Mouse (Mus musculus) cerebellum, adult 9-11 months (tissue): ENCODE results near the gene Abcc5.
A peak's percentile ranks its signal among the peaks of the same experiment; 100 is the strongest.

Experiments used
- DNase-seq: peaks from one replicate; pipeline ENCODE4 v3.0.0; 2022

Gene Abcc5

DNA sequence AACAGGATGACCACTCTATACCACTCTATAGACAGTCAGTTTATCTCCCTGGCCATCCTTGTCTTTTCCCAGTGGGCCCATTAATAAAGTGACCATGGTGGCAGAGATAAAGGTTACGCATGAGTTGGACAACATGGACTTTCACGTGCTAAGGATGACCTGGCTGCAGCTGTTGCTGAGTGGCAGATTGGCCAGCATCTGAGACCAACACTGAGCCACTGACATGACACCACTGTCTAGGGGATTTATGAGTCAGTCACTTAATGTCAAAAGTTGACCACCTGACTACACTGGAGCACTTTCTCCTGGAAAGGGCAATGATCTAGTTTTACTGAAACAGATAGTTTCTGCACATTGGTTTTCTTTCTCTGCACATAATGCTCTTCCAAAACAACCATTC is 71.4 kb downstream of the Abcc5 start:
- no peak for DNase-seq

DNA sequence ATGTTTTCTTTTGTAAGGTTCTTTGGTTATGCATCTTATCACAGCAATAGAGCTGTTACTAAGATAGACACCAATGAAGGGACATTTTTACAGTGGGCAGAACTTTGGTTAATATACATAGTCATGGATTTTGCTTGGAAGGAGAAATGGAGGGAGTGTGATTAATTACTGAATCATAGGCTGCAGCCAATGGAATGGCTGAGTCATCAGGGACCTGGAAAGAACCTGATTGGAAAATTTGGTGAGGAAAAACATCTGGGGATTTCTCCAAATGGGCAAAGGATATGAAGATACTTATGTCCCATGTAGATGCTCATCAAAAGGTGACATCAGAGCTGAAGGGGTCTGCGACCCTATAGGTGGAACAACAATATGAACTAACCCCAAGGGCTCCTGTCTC is 72.2 kb downstream of the Abcc5 start:
- no peak for DNase-seq

DNA sequence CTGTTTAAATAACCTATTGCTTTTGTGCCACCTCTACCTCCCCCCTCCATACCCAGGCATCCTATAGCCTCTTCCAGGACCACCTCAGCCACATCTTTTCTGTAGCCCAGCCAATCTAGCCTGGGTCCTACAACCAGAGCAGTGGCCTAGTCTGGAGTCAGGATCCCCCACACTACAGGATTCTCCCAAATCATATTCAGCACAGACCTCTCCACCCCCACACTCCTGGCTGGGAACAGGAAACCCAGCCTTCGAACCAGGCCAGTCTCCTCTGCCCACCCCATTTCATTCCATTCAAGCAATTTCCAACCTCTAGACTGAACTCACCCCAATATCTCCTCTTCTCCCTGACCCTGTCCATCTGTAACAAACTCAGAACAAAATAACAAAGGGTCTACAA is 80.7 kb downstream of the Abcc5 start:
- DNase-seq: no peak

DNA sequence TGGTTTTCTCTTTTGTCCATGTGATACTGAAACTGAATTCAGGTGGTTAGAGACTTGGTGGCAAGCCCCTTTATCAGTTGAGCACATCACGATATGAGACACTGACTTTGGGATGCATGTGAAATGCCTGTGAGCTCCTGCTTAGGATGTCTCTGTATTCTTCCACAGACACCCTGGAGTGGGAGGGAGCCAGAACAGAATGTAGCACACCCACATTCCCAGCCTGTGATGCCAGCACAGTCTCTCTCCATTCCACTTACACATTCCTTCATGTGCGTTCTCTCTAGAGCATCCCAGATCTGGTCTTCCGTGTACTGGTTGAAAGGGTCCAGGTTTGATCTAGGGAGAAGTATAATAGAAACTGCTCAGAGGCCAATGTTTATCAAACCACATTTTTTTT is 87.6 kb downstream of the Abcc5 start:
- DNase-seq: no peak

DNA sequence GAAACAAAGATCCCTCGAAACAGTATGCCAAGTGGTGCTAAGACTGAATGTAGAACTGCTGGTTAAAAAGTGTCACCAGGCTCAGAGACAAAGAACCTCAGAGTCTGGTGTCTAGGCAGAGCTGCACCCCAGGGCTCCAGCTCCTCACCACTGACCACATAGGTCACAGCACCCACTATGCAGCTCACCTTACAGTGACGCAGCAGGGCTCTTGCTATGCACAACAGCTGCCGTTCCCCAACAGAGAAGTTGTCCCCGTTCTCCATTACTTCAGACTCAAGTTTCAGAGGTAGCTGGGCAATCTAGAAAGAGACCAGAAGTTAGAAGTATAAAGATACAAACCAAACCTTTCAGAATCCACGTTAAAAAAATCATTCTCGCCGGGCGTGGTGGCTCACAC is 91.3 kb downstream of the Abcc5 start:
- DNase-seq: no peak

DNA sequence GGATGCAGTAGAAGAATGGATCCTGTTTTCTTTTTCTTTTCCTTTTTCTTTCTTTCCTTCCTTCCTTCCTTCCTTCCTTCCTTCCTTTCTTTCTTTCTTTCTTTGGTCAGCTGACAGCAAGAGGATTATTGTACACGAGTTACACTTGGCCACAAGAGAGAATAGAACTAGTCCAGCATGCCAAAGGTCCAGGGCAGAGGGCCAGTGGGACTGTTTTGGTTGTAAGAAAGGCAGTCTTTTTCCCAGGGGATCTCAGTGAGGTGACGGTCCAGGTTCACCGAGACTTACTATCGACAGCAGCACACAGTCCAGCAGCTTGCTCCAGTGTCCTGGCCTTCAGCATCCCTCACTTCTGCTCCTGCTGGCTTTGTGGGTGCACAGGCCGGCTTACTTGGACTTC is 97.9 kb downstream of the Abcc5 start:
- DNase-seq: no peak

DNA sequence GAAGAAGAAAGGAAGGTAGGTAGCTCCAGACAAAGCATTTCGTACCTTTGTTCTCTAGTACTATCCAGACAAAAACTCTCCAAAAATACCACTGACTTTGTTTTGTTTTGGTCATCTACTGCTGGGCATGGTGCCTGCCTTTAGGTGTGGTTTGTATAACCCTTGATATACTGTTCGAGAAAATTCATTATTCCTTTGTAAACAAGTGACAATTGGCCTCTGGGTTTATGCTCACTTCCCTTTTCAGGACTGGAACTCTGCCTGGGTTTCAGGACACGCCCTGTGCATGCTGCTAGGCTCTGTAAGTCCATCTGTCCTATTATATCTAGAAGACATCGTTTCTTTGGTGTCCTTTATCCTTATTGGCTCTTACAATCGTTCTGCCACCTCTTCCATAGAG is 100.9 kb downstream of the Abcc5 start, which contains the start of gene Cyp2ab1:
Cyp2ab1 (minus strand) TSS at position 119 of the 400 bp plus-strand sequence.
- no peak for DNase-seq

DNA sequence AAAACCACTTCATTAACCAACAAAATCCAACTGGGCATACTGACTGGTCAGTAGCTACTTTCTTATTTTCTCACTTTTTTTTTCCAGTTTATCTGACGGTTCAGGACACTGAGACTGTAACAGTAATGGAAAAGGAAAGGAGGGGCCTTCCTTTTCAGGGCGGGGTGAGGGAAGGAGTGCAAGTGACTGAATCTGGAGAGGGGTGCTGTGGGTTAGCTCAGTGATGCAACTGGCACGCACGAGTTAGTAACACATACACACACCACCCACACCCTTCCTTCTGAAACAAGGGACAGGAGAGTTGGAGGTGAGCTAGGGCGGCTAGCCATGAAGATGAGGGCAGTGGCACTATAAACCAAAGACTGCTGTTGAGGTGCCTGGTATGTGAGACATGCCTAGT is 102.3 kb downstream of the Abcc5 start:
- DNase-seq: no peak

DNA sequence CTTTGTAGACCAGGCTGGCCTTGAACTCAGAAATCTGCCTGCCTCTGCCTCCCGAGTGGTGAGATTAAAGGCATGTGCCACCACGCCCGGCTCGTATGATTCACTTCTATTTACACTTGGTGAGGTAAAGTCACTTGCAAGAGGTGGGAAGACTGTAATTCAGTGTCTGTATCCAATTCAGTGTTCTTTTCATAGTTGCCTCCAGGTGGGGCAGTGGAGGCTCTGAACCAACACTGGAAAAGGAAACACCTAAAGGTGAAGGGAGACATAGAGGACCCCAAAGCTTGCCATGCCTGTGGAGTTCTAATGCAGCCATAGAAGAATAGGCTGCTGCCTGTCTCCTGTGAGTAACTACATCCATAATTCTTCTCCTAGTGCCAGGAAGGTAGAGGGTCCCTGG is 103.9 kb downstream of the Abcc5 start:
- DNase-seq: no peak

DNA sequence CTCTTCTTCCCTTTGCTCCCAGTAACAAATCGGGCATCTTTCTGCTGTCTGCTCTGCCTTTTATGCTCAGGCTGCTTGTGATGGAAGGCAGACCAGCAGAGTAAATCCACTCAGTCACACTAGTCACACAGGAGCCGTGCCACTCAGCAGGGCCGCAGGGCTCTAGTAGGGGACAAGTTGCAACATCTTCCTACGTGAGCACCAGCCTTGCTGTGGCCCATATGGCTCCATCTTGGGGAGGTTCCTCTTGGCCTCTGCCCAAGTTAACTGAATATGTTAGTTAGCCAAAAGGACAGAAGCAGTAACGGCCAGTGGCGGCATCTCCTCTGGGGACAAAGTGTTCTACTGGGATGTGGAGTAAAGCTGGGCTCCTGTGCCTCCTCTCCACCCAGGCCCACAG is 109.4 kb downstream of the Abcc5 start:
- DNase-seq: no peak

DNA sequence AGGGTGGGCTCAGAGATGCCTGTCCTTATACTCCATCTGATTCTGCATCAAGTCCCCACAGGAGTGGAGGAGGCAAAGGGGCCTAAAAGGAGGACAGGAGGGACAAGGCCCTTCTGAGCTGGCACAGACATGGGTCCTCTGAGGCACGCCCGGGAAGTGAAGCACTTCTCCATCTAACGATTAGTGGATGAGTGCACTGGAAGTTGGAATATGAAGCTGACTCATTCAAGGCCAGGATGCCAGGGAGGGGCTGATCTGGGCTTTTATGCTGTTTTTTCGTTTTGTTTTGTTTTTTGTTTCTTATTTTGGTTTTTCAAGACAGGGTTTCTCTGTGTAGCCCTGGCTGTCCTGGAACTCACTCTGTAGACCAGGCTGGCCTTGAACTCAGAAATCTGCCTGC is 110.9 kb downstream of the Abcc5 start:
- DNase-seq: no peak

DNA sequence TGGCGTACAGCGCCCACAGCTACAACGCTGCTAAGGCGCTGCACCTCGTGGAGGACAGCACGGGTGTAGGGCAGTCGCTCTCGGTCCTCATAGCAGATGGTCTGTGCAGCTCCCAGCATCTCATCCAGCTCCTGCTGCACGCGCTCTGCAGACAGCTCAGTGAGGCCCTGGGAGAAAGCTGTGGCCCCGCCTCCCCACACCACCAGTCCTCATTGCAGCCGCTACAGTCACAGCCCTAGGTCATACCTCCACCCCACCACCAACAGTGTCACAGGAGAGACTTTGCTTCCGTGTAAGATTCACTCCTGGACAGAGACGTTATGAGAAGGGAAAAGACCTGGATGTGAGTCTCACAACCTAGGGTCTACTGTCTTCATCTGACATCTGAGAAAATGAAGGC is 113.9 kb downstream of the Abcc5 start:
- no peak for DNase-seq

DNA sequence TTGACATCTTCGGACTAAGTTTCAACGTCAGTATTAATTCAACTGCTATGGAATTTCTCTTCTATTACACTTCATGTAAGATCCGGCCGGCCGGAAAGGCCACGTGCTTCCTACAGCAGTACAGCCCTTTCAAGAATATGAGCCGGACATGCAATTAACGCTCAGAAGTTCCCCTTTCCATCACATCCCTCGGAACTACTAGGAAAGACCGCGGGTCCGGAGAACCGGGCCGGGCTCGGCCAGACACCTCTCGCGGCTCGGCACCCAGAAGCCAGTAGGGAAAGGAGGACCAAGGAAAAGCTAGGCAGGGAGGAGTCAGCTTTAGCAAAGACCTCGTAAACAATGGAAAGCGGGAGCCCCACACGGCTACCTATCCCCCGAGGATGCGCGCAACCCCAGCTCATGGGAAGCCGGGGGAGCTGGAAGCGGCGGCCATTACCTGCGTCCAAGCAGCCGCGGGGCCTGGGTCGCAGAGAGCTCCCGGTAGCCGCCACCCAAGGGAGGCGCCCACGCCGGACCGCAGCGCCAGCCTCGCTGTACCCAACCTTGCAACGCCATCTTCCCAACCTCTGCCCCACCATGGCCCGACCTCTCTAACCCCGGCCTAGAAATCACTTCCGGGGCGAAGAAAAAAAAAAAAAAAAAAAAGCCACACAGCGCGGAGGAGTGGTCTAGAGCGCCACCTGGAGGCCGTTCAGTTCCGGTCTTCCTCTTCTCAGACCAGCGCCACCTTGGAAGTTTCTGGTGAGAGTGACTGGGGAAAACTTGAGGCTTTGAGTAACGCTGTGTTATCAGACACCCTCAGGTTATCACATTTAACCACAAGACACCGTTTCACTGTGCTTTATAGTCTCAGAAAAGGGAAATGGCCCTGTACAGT is 124.2 kb downstream of the Abcc5 start, which contains the start of gene Parl:
Parl (minus strand) TSS at position 618 of the 880 bp plus-strand sequence.
- DNase-seq: peak; percentile 73

DNA sequence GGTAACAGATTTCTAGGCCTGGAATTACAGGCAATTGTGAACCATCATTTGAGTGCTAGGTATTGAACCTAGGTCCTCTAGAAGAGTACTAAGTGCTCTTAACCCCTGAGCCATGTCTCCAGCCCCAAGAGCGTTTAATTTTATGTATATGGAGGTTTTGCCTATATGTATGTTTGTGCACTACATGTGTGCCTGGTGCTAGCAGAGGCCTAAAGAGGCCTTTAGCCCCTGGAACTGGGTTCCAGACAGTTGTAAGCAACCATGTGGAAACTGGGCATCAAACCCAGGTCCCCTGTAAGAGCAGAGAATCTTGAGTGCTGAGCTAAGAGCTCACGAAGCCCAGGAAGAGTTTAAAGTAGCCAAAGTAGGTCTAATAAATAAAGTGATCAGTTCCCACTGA is 126.1 kb downstream of the Abcc5 start:
- DNase-seq: no peak
